Mouse (Mus musculus): ENCODE data around the gene Mettl11b. TPM values are rescaled to one million over a fixed set of nuclear protein-coding genes. Genes with fewer than 3 reads are reported as not detected.

Gene Mettl11b
- polyA plus RNA-seq, 1 experiment from 2014 or later = 0.88 TPM

DNA sequence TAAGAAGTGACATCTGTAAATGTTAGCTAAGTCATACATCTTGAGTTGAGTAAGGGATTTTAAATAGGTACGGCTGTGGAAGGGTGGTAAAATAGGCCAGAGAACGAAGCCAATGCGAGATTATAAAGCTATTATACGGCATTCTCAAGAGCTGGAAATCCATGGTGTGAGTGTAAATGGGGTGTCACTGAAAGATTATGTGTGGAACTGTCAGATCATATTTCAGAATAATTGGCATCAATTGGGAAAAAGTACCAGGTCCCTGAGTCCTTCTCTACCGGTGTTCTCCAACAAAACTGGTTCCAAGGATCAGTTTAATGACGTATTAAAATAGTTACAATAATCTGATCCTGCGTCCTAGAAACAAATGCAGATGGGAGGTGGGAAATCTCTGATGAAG lies 24.5 kb downstream of the Mettl11b start:
- Histone ChIP-seq H3K9ac (ENCODE audit: low read length) (no peak overlapping the region), H3K27me3 (ENCODE audit: control insufficient read depth, insufficient read depth, low read length) (no peaks in the 10 kb centered on the region), H3K27ac (ENCODE audit: low read depth, low read length) (no peak overlapping the region), H3K4me3 (ENCODE audit: low read depth, low read length) (no peak overlapping the region), H3K9me3 (ENCODE audit: control insufficient read depth, low read length) (no peaks in the 10 kb centered on the region), H3K4me1 (replicated peaks; ENCODE audit: control insufficient read depth, insufficient read depth, low read length) (no peaks in the 10 kb centered on the region), H3K4me2 (ENCODE audit: low read depth, low read length, severe bottlenecking) (no peak overlapping the region), H3K36me3 (ENCODE audit: control insufficient read depth, insufficient read depth, low read length) (no peaks in the 10 kb centered on the region)
- 88% methylated on average over 7 of the region's 7 CpGs for WGBS
- no peak for ATAC-seq (replicated peaks; ENCODE audit: low FRiP score)
- DNase-seq (ENCODE audit: low spot score) = no peak

DNA sequence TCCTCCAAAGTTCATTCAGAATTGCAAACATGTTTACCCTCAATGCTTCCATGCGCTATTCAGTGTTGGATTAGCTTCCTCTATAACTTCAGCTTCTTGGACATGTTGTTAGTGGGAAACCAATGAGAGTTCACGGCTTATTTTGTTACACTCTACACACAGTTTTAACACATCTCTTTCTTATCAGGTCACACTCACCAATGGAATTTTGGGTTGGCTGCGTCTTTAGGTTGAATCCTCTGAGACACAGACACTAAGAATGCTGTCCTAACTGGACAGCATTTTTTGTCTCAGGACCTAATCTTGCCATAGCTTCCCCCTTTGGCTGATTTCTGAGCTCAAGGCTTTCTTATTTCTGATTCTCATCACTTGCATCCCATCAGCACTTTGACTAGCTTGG lies 25.3 kb downstream of the Mettl11b start:
- Histone ChIP-seq H3K9ac (ENCODE audit: low read length) (no peak overlapping the region), H3K4me2 (ENCODE audit: low read depth, low read length, severe bottlenecking) (no peak overlapping the region), H3K4me3 (ENCODE audit: low read depth, low read length) (no peak overlapping the region), H3K27ac (ENCODE audit: low read depth, low read length) (no peak overlapping the region), H3K36me3 (ENCODE audit: control insufficient read depth, insufficient read depth, low read length) (no peaks in the 10 kb centered on the region), H3K9me3 (ENCODE audit: control insufficient read depth, low read length) (no peaks in the 10 kb centered on the region), H3K27me3 (ENCODE audit: control insufficient read depth, insufficient read depth, low read length) (no peaks in the 10 kb centered on the region), H3K4me1 (replicated peaks; ENCODE audit: control insufficient read depth, insufficient read depth, low read length) (no peaks in the 10 kb centered on the region)
- 89% methylated on average over 3 of the region's 3 CpGs for WGBS
- DNase-seq (ENCODE audit: low spot score) (no peak), ATAC-seq (replicated peaks; ENCODE audit: low FRiP score) (no peak)

DNA sequence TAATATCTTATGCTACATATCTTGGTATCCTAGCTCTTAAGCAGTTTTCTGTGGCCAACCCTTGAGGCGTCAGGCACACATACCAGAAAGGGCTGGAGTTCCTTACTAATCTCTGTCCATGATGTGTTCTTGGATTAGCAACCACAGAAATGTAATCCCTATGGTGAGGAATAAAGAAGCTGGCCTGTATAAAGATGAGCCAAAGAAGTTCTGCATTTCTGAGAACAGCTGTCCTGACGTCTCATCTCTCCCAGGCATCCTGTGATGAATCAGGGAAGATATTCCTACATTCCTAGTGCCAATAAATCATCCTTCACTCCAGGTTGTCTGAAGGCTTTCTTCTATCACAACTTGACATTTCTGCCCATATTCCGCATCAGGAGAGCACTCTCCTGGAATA lies 33.2 kb downstream of the Mettl11b start:
- H3K4me3 ChIP-seq (ENCODE audit: low read depth, low read length) = no peak overlapping the region
- H3K9me3 ChIP-seq (ENCODE audit: control insufficient read depth, low read length) = no peaks in the 10 kb centered on the region
- no peak overlapping the region for H3K9ac ChIP-seq (ENCODE audit: low read length)
- H3K27ac ChIP-seq (ENCODE audit: low read depth, low read length) = no peak overlapping the region
- no peaks in the 10 kb centered on the region for H3K36me3 ChIP-seq (ENCODE audit: control insufficient read depth, insufficient read depth, low read length)
- no peak for DNase-seq (ENCODE audit: low spot score)
- no peaks in the 10 kb centered on the region for H3K27me3 ChIP-seq (ENCODE audit: control insufficient read depth, insufficient read depth, low read length)
- no peak for ATAC-seq (replicated peaks; ENCODE audit: low FRiP score)
- no peak overlapping the region for H3K4me2 ChIP-seq (ENCODE audit: low read depth, low read length, severe bottlenecking)
- no peaks in the 10 kb centered on the region for H3K4me1 ChIP-seq (replicated peaks; ENCODE audit: control insufficient read depth, insufficient read depth, low read length)
- 90% methylated on average over 3 of the region's 3 CpGs for WGBS

DNA sequence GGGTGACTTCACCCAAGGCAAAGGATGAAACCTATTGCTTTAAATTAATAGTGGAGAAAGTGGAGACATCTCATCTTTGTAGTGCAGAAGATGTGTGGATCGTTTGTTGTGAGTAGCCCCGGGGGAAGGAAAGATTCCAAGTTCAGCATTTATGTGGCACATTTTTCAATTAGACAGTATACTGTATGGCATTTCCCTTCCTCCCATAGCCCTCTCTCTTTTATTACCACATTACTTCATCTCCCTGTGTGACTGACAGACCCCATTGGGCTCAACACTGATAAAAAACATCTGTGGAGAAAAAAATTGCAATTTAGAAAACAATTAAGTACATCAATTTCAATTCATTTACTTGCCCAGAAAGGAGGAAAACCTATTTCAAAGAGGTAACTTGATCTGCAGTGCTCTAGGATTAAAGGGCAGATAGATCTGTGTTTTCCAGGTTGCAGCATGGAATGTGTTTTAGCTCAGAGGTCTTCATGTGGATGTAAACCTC lies 42.0 kb downstream of the Mettl11b start:
- no peaks in the 10 kb centered on the region for H3K4me1 ChIP-seq (replicated peaks; ENCODE audit: control insufficient read depth, insufficient read depth, low read length)
- no peak overlapping the region for H3K4me3 ChIP-seq (ENCODE audit: low read depth, low read length)
- no peak overlapping the region for H3K27ac ChIP-seq (ENCODE audit: low read depth, low read length)
- H3K9me3 ChIP-seq (ENCODE audit: control insufficient read depth, low read length) = no peaks in the 10 kb centered on the region
- H3K27me3 ChIP-seq (ENCODE audit: control insufficient read depth, insufficient read depth, low read length) = no peaks in the 10 kb centered on the region
- no peak for ATAC-seq (replicated peaks; ENCODE audit: low FRiP score)
- WGBS = 78% methylated on average over 2 of the region's 2 CpGs
- H3K9ac ChIP-seq (ENCODE audit: low read length) = no peak overlapping the region
- H3K36me3 ChIP-seq (ENCODE audit: control insufficient read depth, insufficient read depth, low read length) = no peaks in the 10 kb centered on the region
- H3K4me2 ChIP-seq (ENCODE audit: low read depth, low read length, severe bottlenecking) = no peak overlapping the region
- no peak for DNase-seq (ENCODE audit: low spot score)

DNA sequence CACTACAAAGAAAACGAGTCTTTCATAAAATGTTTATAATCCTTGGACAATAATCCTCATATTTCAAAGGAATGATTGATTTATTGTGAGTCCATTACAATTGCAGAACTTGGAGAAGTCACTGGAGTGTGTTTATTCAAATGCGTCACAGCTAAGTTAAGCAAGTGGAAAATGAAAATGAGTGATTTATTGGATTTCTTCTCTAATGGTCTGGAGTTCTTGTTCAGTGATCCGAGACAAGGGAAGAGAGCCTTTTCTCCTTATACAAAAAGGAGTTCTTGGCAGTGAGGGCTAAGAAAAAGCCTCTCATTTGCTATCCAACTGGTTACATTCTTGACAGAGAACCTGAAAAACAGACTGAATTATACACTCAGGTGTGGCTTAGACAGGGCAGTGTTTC lies 42.9 kb downstream of the Mettl11b start:
- Histone ChIP-seq H3K27ac (ENCODE audit: low read depth, low read length) (no peak overlapping the region), H3K9ac (ENCODE audit: low read length) (no peak overlapping the region), H3K36me3 (ENCODE audit: control insufficient read depth, insufficient read depth, low read length) (no peaks in the 10 kb centered on the region), H3K4me3 (ENCODE audit: low read depth, low read length) (no peak overlapping the region), H3K4me2 (ENCODE audit: low read depth, low read length, severe bottlenecking) (no peak overlapping the region), H3K27me3 (ENCODE audit: control insufficient read depth, insufficient read depth, low read length) (no peaks in the 10 kb centered on the region), H3K9me3 (ENCODE audit: control insufficient read depth, low read length) (no peaks in the 10 kb centered on the region), H3K4me1 (replicated peaks; ENCODE audit: control insufficient read depth, insufficient read depth, low read length) (no peaks in the 10 kb centered on the region)
- WGBS = 61% methylated on average over 3 of the region's 3 CpGs
- ATAC-seq (replicated peaks; ENCODE audit: low FRiP score) = no peak
- no peak for DNase-seq (ENCODE audit: low spot score)

DNA sequence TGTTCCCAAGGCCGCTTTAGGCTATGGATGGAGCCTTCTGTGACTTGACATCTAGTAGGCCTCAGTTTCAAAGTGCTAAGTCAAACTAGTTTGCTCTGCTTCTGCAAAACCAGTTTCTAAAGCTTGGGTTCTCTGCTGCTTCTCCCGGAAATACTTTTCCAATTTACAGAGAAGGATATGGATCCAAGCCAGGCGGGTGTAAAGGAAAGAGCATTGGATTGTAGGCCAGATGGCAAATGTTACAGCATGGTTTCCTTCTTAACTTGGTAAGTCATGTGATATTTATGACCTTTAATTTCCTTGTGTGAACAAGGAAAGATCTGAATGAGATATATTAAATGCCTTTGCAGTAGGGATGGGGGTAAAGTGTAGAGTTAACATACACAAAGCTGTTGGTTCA lies 52.2 kb downstream of the Mettl11b start:
- Histone ChIP-seq H3K27me3 (ENCODE audit: control insufficient read depth, insufficient read depth, low read length) (no peaks in the 10 kb centered on the region), H3K4me1 (replicated peaks; ENCODE audit: control insufficient read depth, insufficient read depth, low read length) (no peaks in the 10 kb centered on the region), H3K9ac (ENCODE audit: low read length) (no peak overlapping the region), H3K4me2 (ENCODE audit: low read depth, low read length, severe bottlenecking) (no peak overlapping the region), H3K36me3 (ENCODE audit: control insufficient read depth, insufficient read depth, low read length) (no peaks in the 10 kb centered on the region), H3K9me3 (ENCODE audit: control insufficient read depth, low read length) (no peaks in the 10 kb centered on the region), H3K27ac (ENCODE audit: low read depth, low read length) (no peak overlapping the region), H3K4me3 (ENCODE audit: low read depth, low read length) (no peak overlapping the region)
- no peak for ATAC-seq (replicated peaks; ENCODE audit: low FRiP score)
- WGBS = 91% methylated on average over 3 of the region's 3 CpGs
- no peak for DNase-seq (ENCODE audit: low spot score)

DNA sequence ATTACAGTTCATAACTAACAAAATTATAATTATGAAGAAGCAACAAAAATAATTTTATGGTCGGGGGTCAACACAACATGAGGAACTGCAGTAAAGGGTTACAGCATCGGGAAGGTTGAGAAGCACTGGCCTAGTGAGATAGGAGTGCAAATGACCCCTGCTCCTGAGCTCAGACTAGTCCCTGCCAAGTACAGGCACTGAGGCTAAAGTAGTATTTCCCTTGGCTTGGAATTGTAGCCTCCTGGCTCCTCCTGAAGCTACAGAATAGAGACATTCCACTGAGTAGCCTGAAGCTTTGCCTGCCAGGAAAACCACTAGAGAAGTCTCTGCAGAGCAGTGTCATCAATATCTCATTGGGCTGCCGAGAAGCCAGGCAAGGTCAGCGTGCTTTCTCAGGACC lies 53.7 kb downstream of the Mettl11b start:
- 82% methylated on average over 4 of the region's 4 CpGs for WGBS
- H3K4me3 ChIP-seq (ENCODE audit: low read depth, low read length) = no peak overlapping the region
- H3K9me3 ChIP-seq (ENCODE audit: control insufficient read depth, low read length) = no peaks in the 10 kb centered on the region
- H3K4me2 ChIP-seq (ENCODE audit: low read depth, low read length, severe bottlenecking) = no peak overlapping the region
- no peaks in the 10 kb centered on the region for H3K36me3 ChIP-seq (ENCODE audit: control insufficient read depth, insufficient read depth, low read length)
- no peaks in the 10 kb centered on the region for H3K4me1 ChIP-seq (replicated peaks; ENCODE audit: control insufficient read depth, insufficient read depth, low read length)
- no peak overlapping the region for H3K9ac ChIP-seq (ENCODE audit: low read length)
- ATAC-seq (replicated peaks; ENCODE audit: low FRiP score) = no peak
- H3K27ac ChIP-seq (ENCODE audit: low read depth, low read length) = no peak overlapping the region
- no peak for DNase-seq (ENCODE audit: low spot score)
- H3K27me3 ChIP-seq (ENCODE audit: control insufficient read depth, insufficient read depth, low read length) = no peaks in the 10 kb centered on the region

DNA sequence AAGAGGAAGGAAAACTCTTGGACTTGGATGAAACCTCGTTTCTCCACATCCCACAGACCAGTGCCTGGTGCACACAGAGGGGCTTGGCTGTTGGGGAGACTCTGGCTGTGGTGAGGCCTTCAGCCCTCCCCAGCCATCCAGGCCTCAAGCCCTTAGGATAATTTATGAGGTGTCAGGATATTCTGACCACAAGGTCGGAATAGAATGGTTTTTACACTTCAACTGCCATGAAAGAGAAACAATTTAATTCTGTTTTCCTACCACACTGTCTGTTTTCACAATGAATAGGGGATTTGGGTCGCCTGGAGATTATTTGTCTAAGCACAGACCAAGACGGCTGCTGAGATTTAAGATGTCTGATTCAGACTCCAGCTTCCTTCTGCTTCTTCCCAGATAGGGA lies 54.3 kb downstream of the Mettl11b start:
- Histone ChIP-seq H3K9me3 (ENCODE audit: control insufficient read depth, low read length) (no peaks in the 10 kb centered on the region), H3K4me2 (ENCODE audit: low read depth, low read length, severe bottlenecking) (no peak overlapping the region), H3K4me1 (replicated peaks; ENCODE audit: control insufficient read depth, insufficient read depth, low read length) (no peaks in the 10 kb centered on the region), H3K9ac (ENCODE audit: low read length) (no peak overlapping the region), H3K27ac (ENCODE audit: low read depth, low read length) (no peak overlapping the region), H3K36me3 (ENCODE audit: control insufficient read depth, insufficient read depth, low read length) (no peaks in the 10 kb centered on the region), H3K27me3 (ENCODE audit: control insufficient read depth, insufficient read depth, low read length) (no peaks in the 10 kb centered on the region), H3K4me3 (ENCODE audit: low read depth, low read length) (no peak overlapping the region)
- 25% methylated on average over 4 of the region's 4 CpGs for WGBS
- ATAC-seq (replicated peaks; ENCODE audit: low FRiP score) (no peak), DNase-seq (ENCODE audit: low spot score) (no peak)

DNA sequence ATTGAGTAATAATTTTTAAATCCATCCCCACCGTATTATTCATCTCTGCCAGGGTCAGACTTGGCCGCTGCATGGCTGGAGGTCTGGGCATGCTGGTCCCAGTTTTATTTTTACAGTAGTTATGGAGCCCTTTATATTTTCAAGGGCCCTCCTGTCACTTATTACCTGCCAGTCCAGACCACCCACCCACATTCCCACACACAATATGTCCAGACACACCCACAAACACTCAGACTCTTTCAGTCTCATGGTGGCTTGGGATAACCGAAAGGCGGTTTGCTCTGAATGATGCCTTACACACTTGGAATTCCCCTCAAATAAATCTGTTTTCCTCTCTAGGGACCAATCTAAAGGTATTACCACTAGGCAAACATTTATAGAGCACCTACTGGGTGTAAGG lies 55.1 kb downstream of the Mettl11b start:
- Histone ChIP-seq H3K9me3 (ENCODE audit: control insufficient read depth, low read length) (no peaks in the 10 kb centered on the region), H3K4me3 (ENCODE audit: low read depth, low read length) (no peak overlapping the region), H3K27ac (ENCODE audit: low read depth, low read length) (no peak overlapping the region), H3K36me3 (ENCODE audit: control insufficient read depth, insufficient read depth, low read length) (no peaks in the 10 kb centered on the region), H3K4me2 (ENCODE audit: low read depth, low read length, severe bottlenecking) (no peak overlapping the region), H3K9ac (ENCODE audit: low read length) (no peak overlapping the region), H3K27me3 (ENCODE audit: control insufficient read depth, insufficient read depth, low read length) (no peaks in the 10 kb centered on the region), H3K4me1 (replicated peaks; ENCODE audit: control insufficient read depth, insufficient read depth, low read length) (no peaks in the 10 kb centered on the region)
- DNase-seq (ENCODE audit: low spot score) = no peak
- 88% methylated on average over 4 of the region's 4 CpGs for WGBS
- ATAC-seq (replicated peaks; ENCODE audit: low FRiP score) = 0 out of 2 replicates have a peak, but pooled peaks have one; percentile 30

All from forebrain, embryonic 11.5 days (tissue).